ENCODE assay signal across 18 mouse cellular contexts in genomic region chr10:69753464-69753863, GRCm38 (mm10).
DNase-seq lines count a peak whose midpoint lies in the region; ATAC-seq and TF ChIP-seq lines count a peak whose summit lies in the region.
"Had no signal": no experiment of that assay in that cellular context is flagged by ENCODE, and none has a peak within 500 bp of the region (broad histone marks: within the 10 kb centered on the region; RNA-seq: fewer than 3 reads in every experiment).

No protein-coding gene starts in this region.

- no peak overlapping the region for H3K4me3 ChIP-seq in heart, postnatal 0 days (ENCODE audit: low read depth, low read length)
- H3K4me3 ChIP-seq in heart, embryonic 11.5 days (ENCODE audit: low read depth, low read length) = no peak overlapping the region
- no peak overlapping the region for H3K4me3 ChIP-seq in lung, embryonic 14.5 days (ENCODE audit: low read depth, low read length)
- H3K4me3 ChIP-seq in liver, embryonic 12.5 days = no peak overlapping the region
- H3K4me3 ChIP-seq: embryonic facial prominence, embryonic 13.5 days; limb, embryonic 12.5 days; stomach, embryonic 15.5 days had no signal

- WGBS in heart, postnatal 0 days = 58% methylated on average over 11 of the region's 11 CpGs
- 77% methylated on average over 11 of the region's 11 CpGs for WGBS in heart, embryonic 11.5 days (ENCODE audit: insufficient replicate concordance)
- WGBS in lung, embryonic 14.5 days = 62% methylated on average over 11 of the region's 11 CpGs
- 70% methylated on average over 11 of the region's 11 CpGs for WGBS in liver, embryonic 12.5 days (ENCODE audit: insufficient replicate concordance)

- H3K27ac ChIP-seq in heart, postnatal 0 days (ENCODE audit: low read depth) = no peak overlapping the region
- H3K27ac ChIP-seq in heart, embryonic 11.5 days (ENCODE audit: low read depth, low read length) = no peak overlapping the region
- no peak overlapping the region for H3K27ac ChIP-seq in lung, embryonic 14.5 days (ENCODE audit: low read depth)
- H3K27ac ChIP-seq in liver, embryonic 12.5 days = no peak overlapping the region
- H3K27ac ChIP-seq: embryonic facial prominence, embryonic 13.5 days; limb, embryonic 12.5 days; stomach, embryonic 15.5 days had no signal

- DNase-seq in heart, postnatal 0 days (ENCODE audit: low spot score) = peak; percentile 31
- DNase-seq in lung, embryonic 14.5 days = peak; percentile 53
- DNase-seq in lung, postnatal 25 days (ENCODE audit: low spot score) = no peak
- peak; percentile 49 for DNase-seq in adrenal gland, adult 8-10 months
- DNase-seq in embryo, embryonic 11 days = peak; percentile 31
- DNase-seq: cerebellum, adult 18-20 months; layer of hippocampus, adult 9-11 months; lung, adult 18-20 months; right cerebral cortex, postnatal 4 days had no signal

- peaks cover 8% of the 10 kb centered on the region for H3K4me1 ChIP-seq in heart, postnatal 0 days (ENCODE audit: control insufficient read depth, insufficient read depth)
- peaks cover 4% of the 10 kb centered on the region; the same call in 1 of the 2 replicates for H3K4me1 ChIP-seq in heart, embryonic 11.5 days (ENCODE audit: control insufficient read depth, insufficient read depth, low read length)
- H3K4me1 ChIP-seq in lung, embryonic 14.5 days (ENCODE audit: insufficient read depth) = no peaks in the 10 kb centered on the region
- no peaks in the 10 kb centered on the region for H3K4me1 ChIP-seq in liver, embryonic 12.5 days
- H3K4me1 ChIP-seq: embryonic facial prominence, embryonic 13.5 days; limb, embryonic 12.5 days; stomach, embryonic 15.5 days had no signal

- H3K4me2 ChIP-seq in heart, postnatal 0 days (ENCODE audit: low read depth, low read length) = peak overlapping the region; percentile 11; the same call in 1 of the 2 replicates
- no peak overlapping the region for H3K4me2 ChIP-seq in heart, embryonic 11.5 days
- H3K4me2 ChIP-seq in lung, embryonic 14.5 days = no peak overlapping the region
- no peak overlapping the region for H3K4me2 ChIP-seq in liver, embryonic 12.5 days
- H3K4me2 ChIP-seq: embryonic facial prominence, embryonic 13.5 days; limb, embryonic 12.5 days; midbrain, embryonic 11.5 days; stomach, embryonic 15.5 days had no signal

- no peak for ATAC-seq in heart, postnatal 0 days (ENCODE audit: insufficient read depth, low read depth)
- no peak for ATAC-seq in heart, embryonic 11.5 days (replicated peaks; ENCODE audit: insufficient number of reproducible peaks, low FRiP score, low TSS enrichment)
- ATAC-seq in lung, embryonic 14.5 days (ENCODE audit: insufficient read depth) = no peak
- ATAC-seq in liver, embryonic 12.5 days = no peak
- ATAC-seq: forebrain, embryonic 14.5 days; Patski had no signal

- no peak for TF ChIP-seq EP300 in heart, postnatal 0 days (IDR thresholded peaks at IDR 0.05; ENCODE audit: low read depth)

- H3K27me3 ChIP-seq in heart, postnatal 0 days (ENCODE audit: control insufficient read depth, insufficient read depth, low read length) = no peaks in the 10 kb centered on the region
- H3K27me3 ChIP-seq in heart, embryonic 11.5 days (ENCODE audit: control insufficient read depth, insufficient read depth, low read length) = no peaks in the 10 kb centered on the region
- no peaks in the 10 kb centered on the region for H3K27me3 ChIP-seq in lung, embryonic 14.5 days (ENCODE audit: insufficient read depth, low read length)
- no peaks in the 10 kb centered on the region for H3K27me3 ChIP-seq in liver, embryonic 12.5 days (replicated peaks)
- H3K27me3 ChIP-seq: CH12.LX; embryonic facial prominence, embryonic 13.5 days; limb, embryonic 12.5 days; Patski; stomach, embryonic 15.5 days had no signal

- H3K9me3 ChIP-seq in heart, postnatal 0 days (replicated peaks; ENCODE audit: control insufficient read depth, low read length) = no peaks in the 10 kb centered on the region
- no peaks in the 10 kb centered on the region for H3K9me3 ChIP-seq in heart, embryonic 11.5 days (replicated peaks; ENCODE audit: control insufficient read depth, low read length)
- H3K9me3 ChIP-seq in lung, embryonic 14.5 days (ENCODE audit: low read depth, low read length) = no peaks in the 10 kb centered on the region
- no peaks in the 10 kb centered on the region for H3K9me3 ChIP-seq in liver, embryonic 12.5 days (replicated peaks)
- H3K9me3 ChIP-seq: embryonic facial prominence, embryonic 13.5 days; limb, embryonic 12.5 days; stomach, embryonic 15.5 days had no signal

- no peak for TF ChIP-seq CTCF in heart, postnatal 0 days (IDR thresholded peaks at IDR 0.05; ENCODE audit: low read depth)
- no peak for TF ChIP-seq CTCF in lung, embryonic 14.5 days (IDR thresholded peaks at IDR 0.05; ENCODE audit: low read depth)

- no peak overlapping the region for H3K9ac ChIP-seq in heart, postnatal 0 days (replicated peaks; ENCODE audit: low read depth, low read length)
- no peak overlapping the region for H3K9ac ChIP-seq in heart, embryonic 11.5 days (ENCODE audit: low read depth, low read length)
- no peak overlapping the region for H3K9ac ChIP-seq in lung, embryonic 14.5 days
- no peak overlapping the region for H3K9ac ChIP-seq in liver, embryonic 12.5 days
- H3K9ac ChIP-seq: embryonic facial prominence, embryonic 13.5 days; limb, embryonic 12.5 days; stomach, embryonic 15.5 days had no signal

- H3K36me3 ChIP-seq in heart, postnatal 0 days (replicated peaks; ENCODE audit: control insufficient read depth, insufficient read depth, low read length) = no peaks in the 10 kb centered on the region
- H3K36me3 ChIP-seq in heart, embryonic 11.5 days (ENCODE audit: control insufficient read depth, insufficient read depth, low read length) = no peaks in the 10 kb centered on the region
- H3K36me3 ChIP-seq in lung, embryonic 14.5 days (ENCODE audit: insufficient read depth) = no peaks in the 10 kb centered on the region
- H3K36me3 ChIP-seq in liver, embryonic 12.5 days = no peaks in the 10 kb centered on the region
- H3K36me3 ChIP-seq: embryonic facial prominence, embryonic 13.5 days; limb, embryonic 12.5 days; stomach, embryonic 15.5 days had no signal
